Mouse (Mus musculus) midbrain, embryonic 11.5 days (tissue): ENCODE data around the gene Reep1. TPM values are rescaled to one million over a fixed set of nuclear protein-coding genes. Genes with fewer than 3 reads are reported as not detected.

ENCODE experiments used
- ATAC-seq: fragments of 200-750 bp; cut with Nextera tagmentation; 2 replicates; pipeline ENCODE4 v1.8.0; 2017; ENCODE audit warnings: moderate TSS enrichment, moderate library complexity; ENCODE audit not compliant: low FRiP score
- DNase-seq: peaks from one replicate; pipeline ENCODE4 v3.0.0; 2015; ENCODE audit warnings: low spot score; ENCODE audit errors: missing footprints
- H3K27ac ChIP-seq: fragments of 300-500 bp; sonication (generic); 2 replicates; pipeline ENCODE4 v1.5.1; 2014; ENCODE audit warnings: low read depth, low read length
- H3K27me3 ChIP-seq: fragments of 300-500 bp; sonication (generic); 2 replicates; pipeline ENCODE4 v1.6.1; 2014; ENCODE audit warnings: mild to moderate bottlenecking, low read length, moderate library complexity, mixed read lengths; ENCODE audit not compliant: control insufficient read depth, insufficient read depth
- H3K36me3 ChIP-seq: fragments of 300-500 bp; sonication (generic); 2 replicates; pipeline ENCODE4 v1.6.1; 2014; ENCODE audit warnings: mild to moderate bottlenecking, low read length, moderate library complexity, mixed read lengths; ENCODE audit not compliant: control insufficient read depth, insufficient read depth
- H3K4me1 ChIP-seq: fragments of 300-500 bp; sonication (generic); 2 replicates; pipeline ENCODE4 v1.6.1; 2014; ENCODE audit warnings: low read length; ENCODE audit not compliant: control insufficient read depth, insufficient read depth
- H3K4me2 ChIP-seq: fragments of 300-500 bp; sonication (generic); 2 replicates; pipeline ENCODE4 v1.6.1; 2014; ENCODE audit warnings: mild to moderate bottlenecking, moderate library complexity
- H3K4me3 ChIP-seq: fragments of 300-500 bp; sonication (generic); 2 replicates; pipeline ENCODE4 v1.5.1; 2014; ENCODE audit warnings: low read depth, low read length
- H3K9ac ChIP-seq: fragments of 300-500 bp; sonication (generic); 2 replicates; pipeline ENCODE4 v1.6.1; 2014; ENCODE audit warnings: low read length
- H3K9me3 ChIP-seq: fragments of 300-500 bp; sonication (generic); 2 replicates; pipeline ENCODE4 v1.6.1; 2016; ENCODE audit warnings: low read length; ENCODE audit not compliant: control insufficient read depth
- WGBS: fragments of 180-500 bp; shearing (Covaris S2); extraction: QIAGEN DNeasy Blood & Tissue Kit; methylation state at CpG from one replicate; pipeline ENCODE4 v1.1.7; 2014; 5-methylcytosine and 5-hydroxymethylcytosine counted together
- polyA plus RNA-seq: library from polyadenylated mRNA; unstranded; fragments of >200 nt; fragmentation: Nextera tagmentation; extraction: Ambion mirVana; gene quantifications from 2 replicates; pipeline ENCODE4 v1.2.1, GENCODE M21; 2014

Reep1 gene
- polyA plus RNA-seq, 1 experiment from 2014 or later, result 72.1 TPM

- Histone ChIP-seq H3K27me3 (no peaks in the 10 kb centered on the region), H3K36me3 (no peaks in the 10 kb centered on the region), H3K9ac (no peak overlapping the region), H3K4me2 (no peak overlapping the region), H3K4me3 (no peak overlapping the region), H3K9me3 (no peaks in the 10 kb centered on the region), H3K4me1 (no peaks in the 10 kb centered on the region), H3K27ac (no peak overlapping the region)
- 86% methylated on average over 3 of the region's 3 CpGs for WGBS
- DNase-seq, result peak; percentile 47
- ATAC-seq, result no peak
Observed at GRCm38 (mm10) chr6:71728306-71728705, 20.9 kb downstream of the Reep1 start.

- Histone ChIP-seq H3K27ac (no peak overlapping the region), H3K9me3 (no peaks in the 10 kb centered on the region), H3K36me3 (no peaks in the 10 kb centered on the region), H3K4me1 (peaks cover 6% of the 10 kb centered on the region; the same call in 1 of the 2 replicates), H3K9ac (no peak overlapping the region), H3K4me3 (no peak overlapping the region), H3K4me2 (no peak overlapping the region), H3K27me3 (no peaks in the 10 kb centered on the region)
- 74% methylated on average over 4 of the region's 4 CpGs for WGBS
- DNase-seq (peak; percentile 81), ATAC-seq (no peak)
Observed at GRCm38 (mm10) chr6:71734910-71735599, 27.7 kb downstream of the Reep1 start.

GRCm38 (mm10) chr6:71735600-71736010 lies 28.2 kb downstream of the Reep1 start:
- H3K9me3 ChIP-seq, result no peaks in the 10 kb centered on the region
- H3K9ac ChIP-seq, result no peak overlapping the region
- H3K4me3 ChIP-seq, result no peak overlapping the region
- peak; percentile 77 for DNase-seq
- H3K4me1 ChIP-seq, result peaks cover 6% of the 10 kb centered on the region; the same call in 1 of the 2 replicates
- no peak overlapping the region for H3K27ac ChIP-seq
- WGBS, result 34% methylated on average over 4 of the region's 4 CpGs
- no peak for ATAC-seq
- no peaks in the 10 kb centered on the region for H3K36me3 ChIP-seq
- no peaks in the 10 kb centered on the region for H3K27me3 ChIP-seq
- no peak overlapping the region for H3K4me2 ChIP-seq

GRCm38 (mm10) chr6:71736101-71736500 lies 28.7 kb downstream of the Reep1 start:
- Histone ChIP-seq H3K27ac (no peak overlapping the region), H3K9me3 (no peaks in the 10 kb centered on the region)

GRCm38 (mm10) chr6:71737202-71737601 lies 29.8 kb downstream of the Reep1 start:
- no peak overlapping the region for H3K9ac ChIP-seq
- H3K27ac ChIP-seq, result no peak overlapping the region
- H3K4me2 ChIP-seq, result no peak overlapping the region
- no peaks in the 10 kb centered on the region for H3K9me3 ChIP-seq
- H3K4me3 ChIP-seq, result no peak overlapping the region
- DNase-seq (peak; percentile 60), ATAC-seq (no peak)
- WGBS, result 85% methylated on average over 8 of the region's 8 CpGs
- H3K27me3 ChIP-seq, result no peaks in the 10 kb centered on the region
- H3K36me3 ChIP-seq, result no peaks in the 10 kb centered on the region
- H3K4me1 ChIP-seq, result peaks cover 6% of the 10 kb centered on the region; the same call in 1 of the 2 replicates

More at GRCm38 (mm10) chr6:71736101-71736500, 28.7 kb downstream of the Reep1 start:
- no peak overlapping the region for H3K4me2 ChIP-seq
- H3K4me1 ChIP-seq, result peaks cover 6% of the 10 kb centered on the region; the same call in 1 of the 2 replicates
- H3K4me3 ChIP-seq, result no peak overlapping the region
- no peaks in the 10 kb centered on the region for H3K27me3 ChIP-seq
- no peak overlapping the region for H3K9ac ChIP-seq
- ATAC-seq (no peak), DNase-seq (peak; percentile 67)
- H3K36me3 ChIP-seq, result no peaks in the 10 kb centered on the region
- 91% methylated on average over 5 of the region's 5 CpGs for WGBS

GRCm38 (mm10) chr6:71738611-71739010 lies 31.2 kb downstream of the Reep1 start:
- Histone ChIP-seq H3K4me2 (no peak overlapping the region), H3K4me3 (no peak overlapping the region), H3K9me3 (no peaks in the 10 kb centered on the region), H3K27me3 (no peaks in the 10 kb centered on the region), H3K36me3 (no peaks in the 10 kb centered on the region), H3K9ac (no peak overlapping the region), H3K4me1 (peaks cover 6% of the 10 kb centered on the region; the same call in 1 of the 2 replicates), H3K27ac (no peak overlapping the region)
- DNase-seq (no peak), ATAC-seq (no peak)
- WGBS, result 83% methylated on average over 4 of the region's 4 CpGs

- WGBS, result 62% methylated on average over 13 of the region's 13 CpGs
- H3K27me3 ChIP-seq, result no peaks in the 10 kb centered on the region
- H3K9me3 ChIP-seq, result no peaks in the 10 kb centered on the region
- no peak overlapping the region for H3K4me2 ChIP-seq
- H3K4me1 ChIP-seq, result peaks cover under 1% of the 10 kb centered on the region; the same call in 1 of the 2 replicates
- no peak overlapping the region for H3K4me3 ChIP-seq
- H3K9ac ChIP-seq, result no peak overlapping the region
- H3K27ac ChIP-seq, result no peak overlapping the region
- no peak for DNase-seq
- no peak for ATAC-seq
- H3K36me3 ChIP-seq, result no peaks in the 10 kb centered on the region
Observed at GRCm38 (mm10) chr6:71740921-71741320, 33.6 kb downstream of the Reep1 start.

- ATAC-seq, result no peak
- Histone ChIP-seq H3K36me3 (no peaks in the 10 kb centered on the region), H3K9ac (no peak overlapping the region), H3K4me1 (0 out of 2 replicates have a peak, but pooled peaks cover 5% of the 10 kb centered on the region), H3K27me3 (no peaks in the 10 kb centered on the region), H3K4me2 (no peak overlapping the region), H3K27ac (no peak overlapping the region), H3K9me3 (no peaks in the 10 kb centered on the region), H3K4me3 (no peak overlapping the region)
- WGBS, result 86% methylated on average over 6 of the region's 6 CpGs
- DNase-seq, result no peak
Observed at GRCm38 (mm10) chr6:71741998-71742636, 34.8 kb downstream of the Reep1 start.

- WGBS, result 85% methylated on average over 6 of the region's 6 CpGs
- no peak overlapping the region for H3K9ac ChIP-seq
- ATAC-seq (no peak), DNase-seq (no peak)
- 0 out of 2 replicates have a peak, but pooled peaks cover 5% of the 10 kb centered on the region for H3K4me1 ChIP-seq
- H3K36me3 ChIP-seq, result no peaks in the 10 kb centered on the region
- H3K4me3 ChIP-seq, result no peak overlapping the region
- H3K27me3 ChIP-seq, result no peaks in the 10 kb centered on the region
- no peak overlapping the region for H3K4me2 ChIP-seq
- no peaks in the 10 kb centered on the region for H3K9me3 ChIP-seq
- H3K27ac ChIP-seq, result no peak overlapping the region
Observed at GRCm38 (mm10) chr6:71744934-71745333, 37.6 kb downstream of the Reep1 start.
